In genomic region chr10:70097911-70098569, GRCm38 (mm10) we compare ENCODE assay signal across 7 mouse cellular contexts. TPM values are rescaled to one million over a fixed set of nuclear protein-coding genes. Genes with fewer than 3 reads are reported as not detected.
DNase-seq lines count a peak whose midpoint lies in the region; ATAC-seq and TF ChIP-seq lines count a peak whose summit lies in the region.

No protein-coding gene starts in this region.

- H3K79me2 ChIP-seq in heart, adult 2 months (replicated peaks; ENCODE audit: control insufficient read depth, insufficient read depth, low read length): peaks cover 7% of the 10 kb centered on the region; the same call in 1 of the 2 replicates

- H3K27ac ChIP-seq in embryonic facial prominence, embryonic 13.5 days: peak overlapping the region; percentile 82
- peak overlapping the region; percentile 75 for H3K27ac ChIP-seq in heart, adult 2 months
- peak overlapping the region; percentile 93 for H3K27ac ChIP-seq in limb, embryonic 15.5 days
- H3K27ac ChIP-seq in midbrain, embryonic 16.5 days (ENCODE audit: low read length): peak overlapping the region; percentile 90
- H3K27ac ChIP-seq in stomach, embryonic 14.5 days (ENCODE audit: low read length): peak overlapping the region; percentile 78

- H3K36me3 ChIP-seq in embryonic facial prominence, embryonic 13.5 days: peaks cover 6% of the 10 kb centered on the region; the same call in 1 of the 2 replicates
- no peaks in the 10 kb centered on the region for H3K36me3 ChIP-seq in heart, adult 2 months (ENCODE audit: control insufficient read depth, insufficient read depth, low read length)
- H3K36me3 ChIP-seq in limb, embryonic 15.5 days: peaks cover 3% of the 10 kb centered on the region; the same call in 1 of the 2 replicates
- 0 out of 2 replicates have a peak, but pooled peaks cover under 1% of the 10 kb centered on the region for H3K36me3 ChIP-seq in midbrain, embryonic 16.5 days (ENCODE audit: control insufficient read depth, insufficient read depth, low read length)
- H3K36me3 ChIP-seq in stomach, embryonic 14.5 days (ENCODE audit: control insufficient read depth, insufficient read depth, low read length): no peaks in the 10 kb centered on the region

- H3K9ac ChIP-seq in embryonic facial prominence, embryonic 13.5 days: peak overlapping the region; percentile 91
- H3K9ac ChIP-seq in heart, adult 2 months (ENCODE audit: low read depth, low read length): peak overlapping the region; percentile 92
- H3K9ac ChIP-seq in limb, embryonic 15.5 days: peak overlapping the region; percentile 94
- peak overlapping the region; percentile 81 for H3K9ac ChIP-seq in midbrain, embryonic 16.5 days (ENCODE audit: low read depth, low read length)
- peak overlapping the region; percentile 77 for H3K9ac ChIP-seq in stomach, embryonic 14.5 days (replicated peaks; ENCODE audit: low read depth, low read length)

- intact Hi-C loops in heart, adult 2 months (cut with DNase I): loop anchor here (2.0 to 5.0 kb wide), 7 partner anchors 34 to 226 kb away; no protein-coding TSS in a partner anchor

- TF ChIP-seq EP300 in heart, adult 2 months (IDR thresholded peaks at IDR 0.05; ENCODE audit: insufficient read depth, low read depth, low read length): no peak

- H3K4me2 ChIP-seq in embryonic facial prominence, embryonic 13.5 days: peak overlapping the region; percentile 88
- peak overlapping the region; percentile 77 for H3K4me2 ChIP-seq in limb, embryonic 15.5 days
- H3K4me2 ChIP-seq in midbrain, embryonic 16.5 days (ENCODE audit: low read length): peak overlapping the region; percentile 72
- H3K4me2 ChIP-seq in stomach, embryonic 14.5 days (replicated peaks; ENCODE audit: low read depth, low read length): peak overlapping the region; percentile 89

- H3K27me3 ChIP-seq in embryonic facial prominence, embryonic 13.5 days: no peaks in the 10 kb centered on the region
- H3K27me3 ChIP-seq in heart, adult 2 months (ENCODE audit: control insufficient read depth, insufficient read depth, low read length): no peaks in the 10 kb centered on the region
- no peaks in the 10 kb centered on the region for H3K27me3 ChIP-seq in limb, embryonic 15.5 days
- no peaks in the 10 kb centered on the region for H3K27me3 ChIP-seq in midbrain, embryonic 16.5 days (ENCODE audit: control insufficient read depth, insufficient read depth, low read depth, low read length)
- H3K27me3 ChIP-seq in stomach, embryonic 14.5 days (ENCODE audit: control insufficient read depth, insufficient read depth, low read length): no peaks in the 10 kb centered on the region

- peak; percentile 81 for DNase-seq in adrenal gland, postnatal 14 days
- DNase-seq in heart, adult 2 months: peak in 1 of 2 experiments; percentile 77
- peak; percentile 36 for DNase-seq in kidney, adult 9 months

- peak overlapping the region; percentile 93 for H3K4me3 ChIP-seq in embryonic facial prominence, embryonic 13.5 days
- H3K4me3 ChIP-seq in heart, adult 2 months: peak overlapping the region; percentile 95
- H3K4me3 ChIP-seq in limb, embryonic 15.5 days: peak overlapping the region; percentile 98
- H3K4me3 ChIP-seq in midbrain, embryonic 16.5 days (ENCODE audit: low read depth, low read length): peak overlapping the region; percentile 67
- H3K4me3 ChIP-seq in stomach, embryonic 14.5 days (ENCODE audit: low read depth, low read length): peak overlapping the region; percentile 92

- under 1% methylated on average over 29 of the region's 29 CpGs for WGBS in embryonic facial prominence, embryonic 13.5 days
- WGBS in heart, adult 2 months: 2% methylated on average over 29 of the region's 29 CpGs
- WGBS in limb, embryonic 15.5 days: under 1% methylated on average over 29 of the region's 29 CpGs
- WGBS in midbrain, embryonic 16.5 days: under 1% methylated on average over 29 of the region's 29 CpGs
- under 1% methylated on average over 29 of the region's 29 CpGs for WGBS in stomach, embryonic 14.5 days

- peaks cover 37% of the 10 kb centered on the region for H3K4me1 ChIP-seq in embryonic facial prominence, embryonic 13.5 days
- H3K4me1 ChIP-seq in heart, adult 2 months (ENCODE audit: control insufficient read depth, insufficient read depth, low read length): peaks cover 7% of the 10 kb centered on the region
- peaks cover 38% of the 10 kb centered on the region for H3K4me1 ChIP-seq in limb, embryonic 15.5 days
- H3K4me1 ChIP-seq in midbrain, embryonic 16.5 days (ENCODE audit: control insufficient read depth, insufficient read depth, low read length): peaks cover 34% of the 10 kb centered on the region
- H3K4me1 ChIP-seq in stomach, embryonic 14.5 days (ENCODE audit: control insufficient read depth, insufficient read depth, low read length): peaks cover 21% of the 10 kb centered on the region

- 0 out of 2 replicates have a peak, but pooled peaks have one; percentile 25 for TF ChIP-seq POLR2A in heart, adult 2 months (IDR thresholded peaks at IDR 0.05; ENCODE audit: insufficient read depth, low read depth, low read length)

- ATAC-seq in embryonic facial prominence, embryonic 13.5 days (ENCODE audit: insufficient number of reproducible peaks, insufficient read depth, low FRiP score, low TSS enrichment, low read depth): peak; percentile 11
- peak; percentile 53 for ATAC-seq in limb, embryonic 15.5 days (ENCODE audit: insufficient number of reproducible peaks, low FRiP score, low TSS enrichment, low read depth)
- ATAC-seq in midbrain, embryonic 16.5 days: peak; percentile 43
- ATAC-seq in stomach, embryonic 14.5 days (ENCODE audit: insufficient number of reproducible peaks, insufficient read depth, low FRiP score, low read depth): peak; percentile 19

- TF ChIP-seq CTCF in heart, adult 2 months (IDR thresholded peaks at IDR 0.05): no peak

- H3K9me3 ChIP-seq in embryonic facial prominence, embryonic 13.5 days: no peaks in the 10 kb centered on the region
- no peaks in the 10 kb centered on the region for H3K9me3 ChIP-seq in limb, embryonic 15.5 days
- no peaks in the 10 kb centered on the region for H3K9me3 ChIP-seq in midbrain, embryonic 16.5 days (replicated peaks; ENCODE audit: control insufficient read depth, low read length, poor library complexity, severe bottlenecking)
- no peaks in the 10 kb centered on the region for H3K9me3 ChIP-seq in stomach, embryonic 14.5 days (ENCODE audit: control insufficient read depth, low read depth, low read length)

RNA-seq across cellular contexts. Expression of gene Ccdc6, which starts 1.1 kb away (rescaled TPM):
- total RNA-seq in adrenal gland, postnatal 14 days (2021): 54.7 and 61.2 TPM in 2 replicates
- polyA plus RNA-seq in embryonic facial prominence, embryonic 13.5 days (2015; fragmentation: Nextera tagmentation; extraction: Ambion mirVana): 15.5 and 16.2 TPM in 2 replicates
- 10 to 100 TPM; 26.3 to 28.5 TPM for total RNA-seq in heart, adult 2 months (2021)
- polyA plus RNA-seq in heart, adult 2 months (2012; rRNA removed): 14.3 and 18.4 TPM in 2 replicates
- polyA plus RNA-seq in limb, embryonic 15.5 days (2015; fragmentation: Nextera tagmentation; extraction: Ambion mirVana): 17.2 and 18.2 TPM in 2 replicates
- polyA plus RNA-seq in midbrain, embryonic 16.5 days (2015; fragmentation: Nextera tagmentation; extraction: Ambion mirVana): 22.1 and 26.1 TPM in 2 replicates
- 25.1 and 27.2 TPM in 2 replicates for polyA plus RNA-seq in stomach, embryonic 14.5 days (2014; fragmentation: Nextera tagmentation; extraction: Ambion mirVana)
